Mouse (Mus musculus): ENCODE measurements around the gene A2ml1.
"Not testable (repeated sequence)": the region's sequence is repeated elsewhere in the genome, so short reads cannot be mapped to it uniquely, and the experiment has no call there.

The A2ml1 gene

DNA sequence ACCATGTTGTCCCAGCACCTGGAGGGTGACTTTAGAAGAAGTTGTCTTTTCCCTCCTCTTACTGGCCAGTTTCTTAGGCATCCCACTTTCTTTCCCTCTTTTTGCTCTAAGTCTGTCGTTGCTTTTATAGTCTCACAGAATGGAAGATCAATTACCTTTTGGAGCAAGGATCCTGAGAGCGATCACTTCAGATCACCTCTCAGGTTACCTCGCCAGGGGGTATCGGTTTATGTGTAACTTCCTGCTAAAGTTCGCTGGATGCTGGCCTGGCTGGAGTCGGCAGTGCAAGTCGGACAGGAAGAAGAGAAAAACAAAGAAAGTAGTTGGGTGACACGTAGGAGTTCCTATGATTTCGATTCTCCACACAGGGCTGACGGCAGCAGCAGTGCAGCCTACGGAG is at the start of gene A2ml1:
A2ml1 (minus strand) TSS at position 101 of the 400 bp plus-strand sequence.
- no peak for DNase-seq (ENCODE audit: low read depth)

DNA sequence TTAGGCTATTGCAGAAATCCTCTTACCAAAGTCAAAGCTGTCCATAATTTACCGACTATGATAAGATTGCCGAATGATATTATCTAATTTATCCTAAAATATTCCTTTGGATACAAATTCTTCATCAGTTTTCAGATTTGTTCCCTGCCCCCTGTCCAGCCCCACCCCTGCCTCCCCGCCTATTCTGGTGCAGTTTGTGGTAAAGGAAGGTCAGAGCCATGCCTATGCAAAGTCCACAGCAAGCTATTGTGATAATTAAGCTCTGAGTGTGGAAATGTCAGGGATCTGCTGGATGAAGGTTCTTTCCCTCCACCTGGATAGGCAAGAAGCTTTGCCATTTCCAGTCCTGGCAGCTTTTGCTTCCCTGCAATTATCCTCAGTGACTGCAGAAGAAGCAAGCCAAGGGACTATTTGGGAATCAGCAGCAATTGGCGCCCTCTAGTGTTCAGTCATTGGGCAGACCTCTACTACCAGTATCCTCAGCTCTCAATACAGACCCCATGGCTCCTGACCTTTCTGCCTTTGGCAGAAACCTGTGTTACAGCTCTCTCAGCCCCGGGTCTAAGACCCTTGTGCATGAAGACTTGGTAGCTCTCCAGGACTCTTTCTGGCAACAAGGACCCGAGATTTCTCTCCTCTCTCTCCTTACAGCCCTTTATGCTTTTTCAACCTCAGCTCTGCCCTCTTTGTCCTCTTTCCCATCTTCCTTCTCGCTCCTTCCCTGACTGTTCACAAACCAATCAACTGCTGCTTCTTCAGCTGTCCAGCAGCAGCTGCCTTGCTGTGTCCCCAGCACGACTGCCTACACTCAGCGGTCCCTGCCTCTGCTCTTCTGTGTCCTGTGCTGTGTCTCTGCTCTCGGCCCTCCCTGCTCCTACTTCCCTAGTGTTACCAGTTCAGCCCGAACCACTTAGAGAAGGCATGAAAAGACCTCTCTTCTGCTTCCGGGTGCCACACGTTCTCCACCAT is 48.6 kb upstream of the A2ml1 start:
- peak; percentile 49 for DNase-seq (ENCODE audit: low read depth)

DNA sequence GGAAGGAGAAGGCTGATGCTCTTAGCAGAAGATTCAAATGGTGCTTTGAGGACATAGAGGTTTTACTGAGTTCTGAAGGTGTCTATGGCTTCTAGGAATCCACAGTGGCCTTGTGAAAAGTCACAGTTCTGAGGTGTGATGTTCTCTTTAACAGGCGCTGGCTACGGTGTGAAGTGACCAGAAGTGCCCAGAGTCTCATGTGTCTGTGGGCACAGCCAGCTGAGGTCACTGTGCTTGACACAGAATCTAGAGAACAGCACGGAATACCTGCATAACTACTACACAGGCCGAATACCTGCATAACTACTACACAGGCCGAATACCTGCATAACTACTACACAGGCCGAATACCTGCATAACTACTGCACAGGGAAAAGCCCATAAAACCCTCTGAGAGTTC is 43.8 kb upstream of the A2ml1 start:
- not testable (repeated sequence) for DNase-seq (ENCODE audit: low read depth)

DNA sequence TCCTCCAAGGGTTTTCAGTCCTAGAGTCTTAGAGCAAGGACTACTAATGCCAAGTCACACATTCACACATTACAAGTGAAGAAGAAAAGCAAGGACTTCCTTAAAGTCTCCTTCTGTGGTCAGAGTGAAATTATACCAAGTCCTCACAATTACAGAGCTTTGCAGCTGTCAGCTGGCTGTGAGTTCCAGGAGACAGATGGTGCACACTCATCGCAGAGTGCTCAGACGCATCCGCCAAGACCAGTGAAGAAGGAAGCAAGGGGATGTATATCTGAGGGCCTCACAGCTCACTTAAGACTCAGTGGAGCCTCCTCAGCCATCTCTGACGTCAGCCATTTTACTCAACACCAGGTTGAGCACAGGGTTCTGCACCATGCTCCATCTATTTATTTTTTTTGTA is 43.0 kb upstream of the A2ml1 start:
- no peak for DNase-seq (ENCODE audit: low read depth)

DNA sequence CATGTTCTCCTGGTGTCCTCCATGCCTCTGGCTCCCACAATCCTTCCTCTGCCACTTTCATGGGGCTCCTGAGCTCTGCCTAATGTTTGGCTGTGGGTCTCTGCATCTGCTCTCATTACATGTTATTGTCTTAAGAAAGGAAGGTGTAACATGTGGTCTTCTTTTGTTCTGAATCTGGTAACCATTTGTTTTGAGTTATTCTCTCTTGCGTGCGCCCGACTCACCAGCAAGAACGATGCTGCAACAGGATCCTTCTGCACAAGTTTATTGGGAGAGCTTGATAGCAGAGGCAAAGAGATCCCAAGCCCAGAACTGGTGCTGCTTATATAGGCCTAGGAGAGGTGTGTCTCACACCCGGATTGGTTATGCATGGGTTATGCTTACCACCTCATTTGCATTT is 42.0 kb upstream of the A2ml1 start, which contains the start of gene Klrb1a:
Klrb1a (minus strand) TSS at position 101 of the 400 bp plus-strand sequence.
- DNase-seq (ENCODE audit: low read depth) = not testable (repeated sequence)

DNA sequence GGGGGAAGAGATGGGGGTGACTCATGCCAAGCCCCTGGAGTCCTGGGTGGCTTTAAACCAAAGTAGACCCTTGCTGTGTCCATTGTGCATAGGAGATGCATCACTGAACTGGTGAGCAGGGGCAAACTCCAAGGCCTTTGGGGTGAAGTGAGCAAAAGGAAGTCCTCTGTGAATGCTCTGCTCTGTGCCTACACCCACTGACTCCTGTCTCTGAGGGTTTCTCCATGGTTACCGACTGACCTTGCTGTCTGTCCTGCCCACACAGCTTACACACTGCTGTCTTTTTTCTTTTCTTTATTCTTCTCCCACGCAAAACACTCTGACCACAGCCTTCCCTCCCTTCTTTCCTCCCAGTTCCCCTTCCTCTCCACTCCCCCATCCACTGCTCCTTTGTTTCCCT is 41.3 kb upstream of the A2ml1 start:
- no peak for DNase-seq (ENCODE audit: low read depth)

DNA sequence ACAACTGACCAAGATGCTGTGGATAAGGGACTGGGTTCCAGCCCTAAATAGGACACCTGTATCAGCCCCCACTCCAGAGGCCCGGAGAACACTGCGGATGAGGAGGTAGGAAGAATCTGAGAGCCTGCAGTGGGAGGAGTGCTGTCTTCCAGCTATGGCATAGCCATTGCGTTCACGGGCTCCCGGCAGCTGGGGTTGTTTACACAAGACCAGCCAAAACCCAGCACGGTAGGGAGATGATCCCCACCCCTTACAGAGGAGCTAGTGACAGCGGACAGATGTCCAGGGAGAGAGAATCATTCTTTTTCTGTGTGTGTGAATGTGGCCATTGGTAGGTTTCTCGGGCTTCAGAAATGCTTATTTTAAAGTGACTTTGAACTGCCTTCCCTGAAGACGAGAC is 24.9 kb upstream of the A2ml1 start:
- DNase-seq (ENCODE audit: low read depth) = no peak

DNA sequence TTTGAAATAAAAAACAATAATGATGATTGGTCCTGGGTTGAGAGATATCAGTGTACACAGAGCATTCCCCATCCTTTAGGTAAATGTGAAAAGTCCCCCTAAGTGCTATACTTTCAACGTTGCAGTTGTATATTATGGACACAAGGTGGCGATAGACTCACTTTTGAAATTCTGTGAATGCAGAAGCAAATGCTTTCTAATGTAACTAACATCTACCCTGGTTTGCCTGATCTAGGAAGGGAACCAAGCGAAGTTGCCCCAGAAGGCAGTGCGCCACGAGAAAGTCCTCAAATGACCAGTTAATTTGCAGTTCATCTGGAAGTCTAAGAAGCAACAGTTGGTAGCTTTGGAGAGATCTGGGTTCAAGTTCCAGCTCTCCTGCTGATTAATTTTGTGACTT is 23.1 kb upstream of the A2ml1 start:
- peak; percentile 64 for DNase-seq (ENCODE audit: low read depth)

DNA sequence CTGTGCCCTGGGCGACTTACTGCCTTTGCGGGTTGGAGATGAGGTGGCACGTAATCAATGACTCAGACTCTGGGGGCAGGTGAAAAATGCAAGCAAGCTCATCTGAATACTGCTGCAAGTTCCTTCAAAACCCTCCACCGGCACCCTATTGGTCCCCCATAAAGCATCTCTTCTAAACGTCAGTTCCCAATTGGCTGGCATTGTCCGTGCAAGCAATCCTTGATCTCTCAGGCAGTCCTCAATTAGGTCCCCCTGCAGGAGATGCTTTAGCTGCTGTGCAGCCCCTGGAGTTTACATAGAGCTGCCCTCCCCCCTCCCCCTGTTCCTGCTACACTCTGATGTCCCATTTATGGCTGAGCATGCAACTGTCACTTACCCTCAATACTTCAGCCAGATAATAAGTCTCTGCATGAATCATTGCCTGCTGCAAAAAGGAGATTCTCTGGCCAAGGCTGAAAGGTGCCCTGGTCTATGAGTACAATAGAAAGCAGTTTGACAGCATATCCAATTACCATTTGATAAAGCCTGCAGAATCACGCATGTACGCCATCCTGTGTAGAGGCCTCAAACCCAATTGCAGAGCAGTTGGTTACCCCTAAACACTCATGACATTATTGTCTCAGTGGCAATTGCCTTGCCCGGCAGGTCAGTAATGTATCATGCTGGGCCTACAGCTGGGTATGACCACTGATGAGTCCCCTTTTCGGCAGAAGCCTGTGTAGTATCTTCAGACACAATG is 21.2 kb upstream of the A2ml1 start:
- no peak for DNase-seq (ENCODE audit: low read depth)

DNA sequence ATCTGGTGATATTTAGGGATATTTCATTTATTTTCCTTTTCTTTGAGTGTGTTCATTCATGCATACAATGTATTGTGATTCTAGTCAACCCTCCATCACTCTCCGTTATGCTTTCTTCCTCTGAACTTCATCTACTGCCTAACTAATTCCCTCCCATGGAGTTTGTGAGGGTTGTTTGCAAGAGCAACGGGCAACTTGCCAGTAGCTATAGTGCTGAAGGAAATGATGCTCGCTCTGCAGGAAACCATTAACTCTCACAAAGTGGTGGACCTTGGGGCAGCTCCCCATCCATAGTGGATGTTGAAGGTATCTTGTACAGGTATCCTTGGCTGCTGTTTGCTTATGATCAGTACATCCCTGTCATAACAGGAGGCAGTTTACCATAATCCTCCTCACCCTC is 20.6 kb upstream of the A2ml1 start:
- peak; percentile 40 for DNase-seq (ENCODE audit: low read depth)

DNA sequence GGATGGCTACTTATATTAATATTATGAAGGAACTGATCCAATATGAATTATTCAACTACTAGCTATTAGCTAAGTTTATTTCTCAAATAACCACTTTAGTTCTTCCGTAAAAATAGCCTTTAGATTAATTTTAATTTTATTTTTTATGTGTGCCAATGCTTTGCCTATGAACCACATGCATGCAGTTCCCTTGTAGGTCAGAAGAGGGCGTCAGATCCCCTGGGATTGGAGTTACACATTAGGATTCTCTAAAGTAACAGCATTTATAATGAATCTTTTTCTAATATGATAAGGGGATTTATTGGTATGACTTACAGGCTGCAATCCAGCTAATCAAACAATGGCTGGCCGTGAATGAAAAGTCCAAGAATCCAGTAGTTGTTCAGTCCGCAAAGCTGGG is 18.1 kb upstream of the A2ml1 start:
- no peak for DNase-seq (ENCODE audit: low read depth)

DNA sequence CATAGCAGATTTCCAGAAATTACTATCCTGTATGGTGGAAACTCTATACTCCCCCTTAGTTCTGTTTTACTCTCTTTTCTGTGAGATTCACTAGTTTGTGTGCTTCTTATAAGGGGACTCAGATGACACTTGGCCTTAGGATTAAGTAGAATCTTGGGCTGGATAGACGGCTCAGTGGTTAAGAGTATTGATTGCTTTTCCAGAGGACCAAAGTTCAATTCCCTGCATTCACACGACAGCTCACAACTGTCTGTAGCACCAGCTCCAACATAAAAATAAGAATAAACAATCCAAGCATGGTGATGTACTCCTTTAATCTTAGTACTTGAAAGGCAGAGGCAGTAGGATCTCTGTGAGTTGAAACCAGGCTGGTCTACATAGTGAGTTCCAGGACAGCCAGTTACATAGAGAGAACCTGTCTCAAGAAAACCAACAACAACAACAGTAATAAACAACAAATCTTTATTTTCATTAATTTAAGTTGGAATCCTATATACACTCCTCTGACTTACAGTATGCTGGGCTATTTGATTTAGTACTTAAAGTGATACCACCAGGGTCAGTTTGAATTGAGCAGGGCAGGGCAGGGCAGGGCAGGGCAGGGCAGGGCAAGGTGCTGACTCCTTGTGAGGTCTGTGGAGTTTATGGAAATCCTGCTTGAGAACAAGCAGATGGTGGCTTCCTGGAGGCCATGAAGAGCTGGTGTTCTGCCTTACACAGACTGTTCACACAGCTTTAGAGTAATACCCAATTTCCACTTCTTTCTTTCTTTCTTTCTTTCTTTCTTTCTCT is 17.0 kb upstream of the A2ml1 start:
- no peak for DNase-seq (ENCODE audit: low read depth)

DNA sequence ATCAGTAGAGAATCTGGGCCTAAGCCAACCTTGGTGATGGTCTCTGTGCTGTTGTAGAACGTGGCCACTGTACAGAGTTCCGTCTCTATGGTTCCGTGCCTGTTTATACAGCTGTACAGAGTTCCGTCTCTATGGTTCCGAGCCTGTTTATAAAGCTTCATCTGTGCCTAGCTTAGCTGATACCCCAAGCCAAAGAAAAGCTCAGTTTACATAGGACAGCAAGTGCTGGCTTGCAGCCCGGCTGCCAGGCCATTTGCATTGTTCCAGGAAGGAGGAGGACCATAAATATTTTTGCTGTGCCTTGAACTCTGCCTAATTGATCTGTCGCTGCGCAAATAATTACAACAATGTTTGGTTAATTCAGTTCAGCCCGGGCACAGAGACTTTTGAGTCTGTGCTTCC is 15.7 kb upstream of the A2ml1 start:
- no peak for DNase-seq (ENCODE audit: low read depth)

DNA sequence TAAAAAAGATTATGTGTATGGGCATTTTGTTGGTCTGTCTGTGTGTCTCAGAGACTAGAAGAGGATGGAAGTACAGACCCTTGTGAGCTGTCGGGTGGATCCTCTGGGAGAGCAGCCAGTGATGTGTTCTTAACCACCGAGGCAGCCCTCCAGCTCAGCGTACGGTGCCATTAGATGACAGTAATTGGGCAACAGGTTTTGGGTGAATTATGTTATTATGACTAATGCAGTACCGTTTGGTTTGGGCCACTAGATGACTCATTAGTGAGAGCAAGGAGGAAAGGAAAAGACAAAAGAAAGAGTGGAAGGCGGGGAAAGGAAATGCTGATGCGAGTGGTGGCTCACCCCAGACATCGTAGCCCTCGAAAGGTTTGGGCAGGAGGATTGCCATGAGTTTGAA is 13.2 kb upstream of the A2ml1 start:
- DNase-seq (ENCODE audit: low read depth) = peak; percentile 79

DNA sequence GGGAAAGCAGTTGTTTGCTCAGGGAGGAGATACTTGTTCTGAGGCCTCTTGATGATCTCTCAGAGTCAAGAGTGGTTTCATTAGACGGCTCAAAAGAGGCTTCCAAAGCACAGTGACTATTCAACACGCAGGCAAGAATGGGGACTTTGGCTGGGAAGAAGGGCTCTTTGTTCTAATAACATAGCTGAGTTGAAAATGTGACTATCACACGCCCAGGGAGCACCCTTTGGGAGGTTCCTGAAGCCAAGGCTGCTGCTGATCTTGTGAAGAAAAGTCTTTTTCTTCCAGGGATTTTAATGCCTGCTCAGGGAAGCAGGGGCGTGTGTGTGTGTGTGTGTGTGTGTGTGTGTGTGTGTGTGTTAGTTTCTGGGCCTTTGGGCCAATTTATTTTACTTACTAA is 8.0 kb upstream of the A2ml1 start:
- DNase-seq (ENCODE audit: low read depth) = no peak

DNA sequence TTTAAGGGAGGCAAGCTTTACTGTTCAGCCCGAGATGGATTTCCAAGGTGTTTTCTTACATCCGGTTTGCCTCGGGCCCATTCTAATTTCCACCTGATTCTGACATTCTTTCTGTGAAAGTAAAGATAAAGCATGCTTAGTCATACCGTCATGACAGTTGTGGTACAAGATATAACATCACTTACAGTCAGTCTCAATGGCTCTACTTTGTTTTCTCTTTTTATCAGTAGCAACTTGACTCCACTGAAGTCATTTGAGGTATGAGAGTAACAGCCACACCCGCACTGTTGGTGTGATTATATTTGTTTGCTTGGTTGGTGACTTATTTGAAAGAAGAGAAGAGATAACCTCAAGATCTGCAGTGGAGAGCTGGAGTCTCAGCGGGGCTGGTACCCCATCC is 6.2 kb upstream of the A2ml1 start:
- DNase-seq (ENCODE audit: low read depth) = no peak

DNA sequence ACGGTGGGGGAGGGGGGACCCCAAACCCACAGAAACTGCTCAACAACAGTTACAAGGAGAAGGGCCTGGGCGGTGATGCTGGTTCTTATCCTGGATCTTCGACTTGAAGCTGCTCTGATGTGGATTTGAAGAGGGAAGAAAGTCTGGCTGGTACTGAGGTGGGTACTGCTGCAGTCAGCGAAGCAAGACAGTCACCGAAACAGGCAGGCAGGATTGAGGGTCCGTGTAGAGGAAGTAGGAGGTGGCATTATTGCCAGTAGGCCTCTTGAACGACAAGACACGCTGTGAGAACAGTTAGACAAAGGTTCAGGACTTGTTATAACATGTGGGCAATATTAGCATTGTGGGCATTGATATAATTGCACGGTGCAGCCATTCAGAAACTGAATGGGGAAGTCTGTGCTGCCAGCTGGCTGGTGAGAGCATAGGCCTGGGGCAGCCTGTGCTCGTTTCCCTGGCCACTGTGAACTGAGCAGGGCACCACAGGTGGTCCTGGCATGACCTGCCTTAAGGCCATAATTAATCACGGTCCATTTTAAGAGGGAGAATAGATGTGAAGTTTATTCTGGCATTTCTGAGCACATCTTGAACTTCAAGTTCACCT is 4.3 kb upstream of the A2ml1 start:
- no peak for DNase-seq (ENCODE audit: low read depth)

DNA sequence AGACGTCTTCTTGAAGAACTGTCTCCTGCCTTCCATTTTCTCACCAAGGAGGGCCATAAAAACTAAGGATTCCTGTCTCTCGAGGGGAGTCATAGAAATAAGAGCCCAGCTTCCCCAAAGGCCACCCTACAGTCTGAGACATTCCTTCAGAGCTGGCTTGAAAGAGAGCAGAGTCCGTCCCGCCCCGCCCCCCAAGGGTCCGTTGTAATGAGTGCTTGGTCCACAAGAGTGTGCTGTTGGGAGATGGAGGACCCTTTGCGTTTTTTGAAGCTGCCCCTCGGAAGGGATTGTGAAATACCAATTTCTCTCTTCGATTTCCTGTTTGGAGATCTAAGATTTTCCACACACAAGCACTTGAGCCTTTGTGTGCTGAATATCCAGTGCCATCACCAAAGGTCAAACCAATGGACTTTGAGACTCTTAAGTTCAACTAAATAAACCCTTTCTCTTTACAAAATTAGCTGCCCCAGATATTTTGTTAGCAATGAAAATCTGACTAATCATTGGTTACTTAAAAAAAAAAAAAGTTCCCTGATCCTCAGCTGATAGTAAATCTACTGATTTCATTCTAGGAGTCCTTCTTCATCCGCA is 2.8 kb upstream of the A2ml1 start:
- DNase-seq (ENCODE audit: low read depth) = no peak

DNA sequence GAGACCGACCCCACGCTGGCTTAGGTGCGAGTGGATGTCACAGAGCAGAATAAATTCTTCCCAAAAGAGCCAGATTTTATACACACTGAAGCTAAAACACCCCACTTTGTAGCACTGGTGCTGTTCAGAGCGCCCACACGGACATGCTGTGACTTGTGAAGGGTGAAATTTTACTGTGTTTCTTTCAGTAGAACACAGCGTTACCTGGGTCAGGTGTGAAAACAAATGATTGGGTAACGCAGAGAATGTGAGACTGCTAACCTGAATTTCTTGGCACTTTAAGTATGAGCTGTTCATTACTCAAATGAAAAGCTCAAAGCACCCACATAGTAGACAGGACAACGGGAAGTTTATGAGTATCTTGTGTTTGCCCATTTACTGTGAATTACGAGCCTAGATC is 4.1 kb downstream of the A2ml1 start:
- DNase-seq (ENCODE audit: low read depth) = no peak

DNA sequence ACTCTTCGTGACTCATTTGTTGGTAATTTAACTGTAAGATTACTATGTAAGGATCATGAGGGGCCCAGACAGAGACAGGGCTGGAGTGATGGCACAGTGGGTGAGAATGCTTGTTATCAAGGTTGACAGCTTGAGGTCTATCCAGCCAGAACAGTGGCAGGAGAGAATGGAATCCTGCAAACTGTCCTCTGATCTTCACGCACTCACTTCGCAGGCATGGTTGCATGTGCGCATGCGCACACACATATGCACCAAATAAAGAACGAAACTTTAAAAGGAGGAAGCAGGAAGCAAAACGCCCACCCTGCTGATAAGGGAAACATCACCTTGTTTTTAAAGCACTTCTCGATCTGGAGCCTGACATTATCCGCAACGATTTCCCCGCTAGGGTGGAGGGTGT is 14.8 kb downstream of the A2ml1 start:
- DNase-seq (ENCODE audit: low read depth) = no peak

DNA sequence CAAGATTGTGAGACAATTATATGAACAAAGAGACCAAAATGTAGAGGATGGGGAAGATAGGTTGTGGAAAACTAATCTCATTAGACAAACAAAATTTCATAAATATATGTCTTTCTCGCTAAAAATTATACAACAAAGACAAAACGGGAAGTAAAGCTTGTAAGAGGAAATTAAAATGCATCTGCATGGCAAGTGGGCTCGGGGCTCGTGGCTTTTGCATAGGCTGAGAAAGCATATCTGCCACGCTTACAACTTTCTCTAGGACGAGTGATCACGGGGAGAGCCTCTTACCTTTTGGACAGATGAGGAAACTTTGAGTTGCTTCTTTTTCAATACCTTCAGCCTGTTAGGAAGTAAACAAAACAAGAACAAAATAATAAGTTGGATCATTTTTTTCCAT is 27.4 kb downstream of the A2ml1 start:
- no peak for DNase-seq (ENCODE audit: low read depth)
